ENCODE assay signal across 16 mouse cellular contexts in the genomic region with DNA sequence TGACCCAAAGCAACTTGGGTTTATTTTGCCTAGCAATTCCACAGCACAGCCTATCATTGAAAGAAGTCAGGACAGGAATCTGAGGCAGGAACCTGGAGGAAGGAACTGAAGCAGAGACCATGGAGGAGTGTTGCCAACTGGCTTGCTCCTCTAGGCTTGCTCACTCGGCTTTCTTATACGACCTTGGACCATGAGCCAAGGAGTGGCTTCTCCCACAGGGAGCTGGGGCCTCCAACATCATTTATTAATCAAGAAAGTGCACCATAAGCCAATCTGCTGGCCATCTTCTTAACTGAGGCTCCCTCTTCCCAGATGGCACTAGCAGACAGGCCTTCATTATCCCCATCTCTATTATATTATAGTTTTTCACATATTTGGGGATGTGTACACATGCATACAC.
"Had no signal": no experiment of that assay in that cellular context is flagged by ENCODE, and none has a peak within 500 bp of the region (broad histone marks: within the 10 kb centered on the region; RNA-seq: fewer than 3 reads in every experiment).

No protein-coding gene starts in this region.

- DNase-seq: retina, postnatal 1 day; right cerebral cortex, adult 18-20 months; right cerebral cortex, postnatal 14 days; right cerebral cortex, postnatal 25 days; right cerebral cortex, postnatal 4 days; spleen, adult 18-20 months; thymus, adult 18-20 months; thymus, adult 2 months; thymus, postnatal 14 days; thymus, postnatal 25 days; thymus, postnatal 36 days; thymus, postnatal 4 days had no signal

- H3K4me1 ChIP-seq: neural tube, embryonic 13.5 days; neural tube, embryonic 15.5 days had no signal

- H3K27me3 ChIP-seq: neural tube, embryonic 13.5 days; neural tube, embryonic 15.5 days; stomach, embryonic 15.5 days had no signal

- H3K4me3 ChIP-seq: neural tube, embryonic 13.5 days; neural tube, embryonic 15.5 days; stomach, embryonic 15.5 days had no signal

- H3K27ac ChIP-seq: neural tube, embryonic 13.5 days; neural tube, embryonic 15.5 days; stomach, embryonic 15.5 days; stomach, postnatal 0 days had no signal

- H3K36me3 ChIP-seq: neural tube, embryonic 13.5 days; neural tube, embryonic 15.5 days; stomach, embryonic 15.5 days had no signal
